8 mouse cellular contexts compared by ENCODE assay signal in genomic region chr17:70991706-70992625, GRCm38 (mm10). TPM values are rescaled to one million over a fixed set of nuclear protein-coding genes. Genes with fewer than 3 reads are reported as not detected.
DNase-seq lines count a peak whose midpoint lies in the region; ATAC-seq and TF ChIP-seq lines count a peak whose summit lies in the region.

No protein-coding gene starts in this region.

- no peaks in the 10 kb centered on the region for H3K27me3 ChIP-seq in forebrain, postnatal 0 days (ENCODE audit: insufficient read depth, low read length)
- H3K27me3 ChIP-seq in forebrain, embryonic 10.5 days (ENCODE audit: poor library complexity, severe bottlenecking) = no peaks in the 10 kb centered on the region

- 86% methylated on average over 16 of the region's 16 CpGs for WGBS in forebrain, postnatal 0 days
- whole genome bisulfite sequencing in forebrain, embryonic 10.5 days = 86% methylated on average over 16 of the region's 16 CpGs

- H3K9ac ChIP-seq in forebrain, postnatal 0 days = no peak overlapping the region

- no peak for TF ChIP-seq POLR2A in brain, embryonic 14.5 days (IDR thresholded peaks at IDR 0.05; ENCODE audit: borderline replicate concordance, extremely low read depth, insufficient read depth, insufficient read length, poor library complexity, severe bottlenecking)

- no peaks in the 10 kb centered on the region for H3K9me3 ChIP-seq in forebrain, postnatal 0 days (ENCODE audit: low read length)
- no peaks in the 10 kb centered on the region for H3K9me3 ChIP-seq in forebrain, embryonic 10.5 days

- H3K4me1 ChIP-seq in forebrain, postnatal 0 days (ENCODE audit: insufficient read depth) = peaks cover 9% of the 10 kb centered on the region; the same call in 1 of the 2 replicates
- peaks cover 59% of the 10 kb centered on the region for H3K4me1 ChIP-seq in forebrain, embryonic 10.5 days

- peak; percentile 43 for TF ChIP-seq CTCF in forebrain, postnatal 0 days (IDR thresholded peaks at IDR 0.05; ENCODE audit: low read depth)
- no peak for TF ChIP-seq CTCF in brain, embryonic 14.5 days (IDR thresholded peaks at IDR 0.05; ENCODE audit: borderline replicate concordance, extremely low read depth, insufficient read depth, insufficient read length)

- DNase-seq in forebrain, postnatal 0 days = peak; percentile 25
- DNase-seq in forebrain, embryonic 10.5 days (ENCODE audit: extremely low spot score, low spot score) = no peak
- DNase-seq in 416B (ENCODE audit: low read depth) = peak; percentile 74
- peak; percentile 26 for DNase-seq in brain, embryonic 14.5 days (ENCODE audit: low read depth)
- peak; percentile 60 for DNase-seq in kidney, postnatal 10 days
- DNase-seq in natural killer cell, adult 2 months (ENCODE audit: low spot score in 2 of 2) = peak; percentile 31 to 51
- no peak for DNase-seq in layer of hippocampus, postnatal 25 days (ENCODE audit: extremely low spot score in 1 of 2, low spot score in 1 of 2)
- no peak for DNase-seq in cerebellum, adult 11 months

- H3K36me3 ChIP-seq in forebrain, postnatal 0 days (ENCODE audit: insufficient read depth) = peaks cover 5% of the 10 kb centered on the region; the same call in 1 of the 2 replicates
- H3K36me3 ChIP-seq in forebrain, embryonic 10.5 days (replicated peaks) = peaks cover 71% of the 10 kb centered on the region

- no peak overlapping the region for H3K4me2 ChIP-seq in forebrain, postnatal 0 days (ENCODE audit: low read depth)

- H3K27ac ChIP-seq in forebrain, postnatal 0 days (ENCODE audit: low read depth, low read length) = no peak overlapping the region
- H3K27ac ChIP-seq in forebrain, embryonic 10.5 days = no peak overlapping the region; the same call in 1 of the 2 replicates

- H3K4me3 ChIP-seq in forebrain, postnatal 0 days (ENCODE audit: low read depth, low read length) = no peak overlapping the region
- no peak overlapping the region for H3K4me3 ChIP-seq in forebrain, embryonic 10.5 days

- no peak for ATAC-seq in forebrain, postnatal 0 days

RNA-seq across cellular contexts. Expression of gene Myom1, which starts 10.5 kb away (rescaled TPM):
- 1.5 and 2.0 TPM in 2 replicates for total RNA-seq in forebrain, postnatal 0 days (2014; rRNA removed)
- 0.52 and 1.2 TPM in 2 replicates for polyA plus RNA-seq in forebrain, postnatal 0 days (2015; fragmentation: Nextera tagmentation; extraction: Ambion mirVana)
- 1.6 and 2.2 TPM in 2 replicates for polyA plus RNA-seq in forebrain, embryonic 10.5 days (2016; fragmentation: Nextera tagmentation; extraction: Ambion mirVana)
- polyA plus RNA-seq in brain, embryonic 14.5 days (2012; rRNA removed) = 1.6 and 2.3 TPM in 2 replicates
- 1 to 10 TPM; 1.9 to 3.3 TPM for total RNA-seq in layer of hippocampus, postnatal 25 days (2021)

RNA-seq across cellular contexts. Expression of gene Myl12a, which starts 10.7 kb away (rescaled TPM):
- total RNA-seq in forebrain, postnatal 0 days (2014; rRNA removed) = 35.6 and 37.0 TPM in 2 replicates
- polyA plus RNA-seq in forebrain, postnatal 0 days (2015; fragmentation: Nextera tagmentation; extraction: Ambion mirVana) = 80.4 and 80.8 TPM in 2 replicates
- polyA plus RNA-seq in forebrain, embryonic 10.5 days (2016; fragmentation: Nextera tagmentation; extraction: Ambion mirVana) = 408 and 417 TPM in 2 replicates
- polyA plus RNA-seq in brain, embryonic 14.5 days (2012; rRNA removed) = 77.6 and 83.0 TPM in 2 replicates
- total RNA-seq in layer of hippocampus, postnatal 25 days (2021) = 10 to 100 TPM; 36.2 to 42.4 TPM

Comparison
In these comparisons a context has a peak if more than half of its experiments do, and no peak if none do; other contexts are left out.
1. DNase-seq: peak in forebrain, postnatal 0 days (single experiment), 416B (single experiment), brain, embryonic 14.5 days (single experiment), kidney, postnatal 10 days (single experiment) and natural killer cell, adult 2 months (2 of 2); none in forebrain, embryonic 10.5 days (single experiment), layer of hippocampus, postnatal 25 days (0 of 2) and cerebellum, adult 11 months (single experiment).